Mouse (Mus musculus) heart, embryonic 14.5 days (tissue): Measurements from ENCODE around the gene Rab42. TPM values are rescaled to one million over a fixed set of nuclear protein-coding genes. Genes with fewer than 3 reads are reported as not detected.
A peak's percentile ranks its signal among the peaks of the same experiment; 100 is the strongest.

Experiments used
- ATAC-seq: fragments of 200-750 bp; cut with Nextera tagmentation; 2 replicates; pipeline ENCODE4 v1.8.0; 2017; ENCODE audit warnings: low read depth, moderate TSS enrichment; ENCODE audit not compliant: insufficient number of reproducible peaks, insufficient read depth, low FRiP score
- H3K27ac ChIP-seq, 2 experiments: fragments of 200-500 bp in 1 of 2; fragments of 300-500 bp in 1 of 2; sonication (generic) in 1 of 2; replicated peaks in 1 of 2; 2 replicates each; pipeline ENCODE4 v1.5.1; 2012 to 2014; ENCODE audit warnings: low read depth in 2 of 2, low read length in 2 of 2, control low read depth in 1 of 2, mild to moderate bottlenecking in 1 of 2, mixed read lengths in 1 of 2; ENCODE audit not compliant: control insufficient read depth in 1 of 2, insufficient read depth in 1 of 2
- H3K27me3 ChIP-seq: fragments of 300-500 bp; sonication (generic); 2 replicates; pipeline ENCODE4 v1.6.1; 2014; ENCODE audit warnings: mild to moderate bottlenecking, low read length, control low read depth; ENCODE audit not compliant: control insufficient read depth, insufficient read depth
- H3K36me3 ChIP-seq: fragments of 300-500 bp; sonication (generic); 2 replicates; pipeline ENCODE4 v1.6.1; 2014; ENCODE audit warnings: mild to moderate bottlenecking, control low read depth, low read length, mixed read lengths; ENCODE audit not compliant: control insufficient read depth, insufficient read depth
- H3K4me1 ChIP-seq, 2 experiments: fragments of 200-500 bp in 1 of 2; fragments of 300-500 bp in 1 of 2; sonication (generic) in 1 of 2; 2 replicates each; pipeline ENCODE4 v1.6.1; 2012 to 2014; ENCODE audit warnings: low read length in 2 of 2, control low read depth in 1 of 2, mixed read lengths in 1 of 2; ENCODE audit not compliant: control insufficient read depth in 2 of 2, insufficient read depth in 2 of 2
- H3K4me2 ChIP-seq: fragments of 300-500 bp; sonication (generic); 2 replicates; pipeline ENCODE4 v1.6.1; 2014; ENCODE audit warnings: mild to moderate bottlenecking, low read length
- H3K4me3 ChIP-seq, 2 experiments: fragments of 200-500 bp in 1 of 2; fragments of 300-500 bp in 1 of 2; sonication (generic) in 1 of 2; 2 replicates each; pipeline ENCODE4 v1.5.1; 2012 to 2014; ENCODE audit warnings: low read length in 2 of 2, mild to moderate bottlenecking in 2 of 2, control low read depth in 1 of 2, low read depth in 1 of 2, moderate library complexity in 1 of 2; ENCODE audit not compliant: control insufficient read depth in 1 of 2, insufficient read depth in 1 of 2
- H3K9ac ChIP-seq: fragments of 300-500 bp; sonication (generic); 2 replicates; pipeline ENCODE4 v1.6.1; 2014; ENCODE audit warnings: mild to moderate bottlenecking, low read length
- H3K9me3 ChIP-seq: fragments of 300-500 bp; sonication (generic); 2 replicates; pipeline ENCODE4 v1.6.1; 2016; ENCODE audit warnings: low read length, control low read depth; ENCODE audit not compliant: control insufficient read depth
- WGBS: fragments of 180-500 bp; shearing (Covaris S2); extraction: QIAGEN DNeasy Blood & Tissue Kit; methylation state at CpG from one replicate; pipeline ENCODE4 v1.1.7; 2014; 5-methylcytosine and 5-hydroxymethylcytosine counted together
- polyA plus RNA-seq: library from polyadenylated mRNA; unstranded; fragments of >200 nt; fragmentation: Nextera tagmentation; extraction: Ambion mirVana; gene quantifications from 2 replicates; pipeline ENCODE4 v1.2.1, GENCODE M21; 2014

The Rab42 gene
- 1.2 and 1.4 TPM in 2 replicates for polyA plus RNA-seq

DNA sequence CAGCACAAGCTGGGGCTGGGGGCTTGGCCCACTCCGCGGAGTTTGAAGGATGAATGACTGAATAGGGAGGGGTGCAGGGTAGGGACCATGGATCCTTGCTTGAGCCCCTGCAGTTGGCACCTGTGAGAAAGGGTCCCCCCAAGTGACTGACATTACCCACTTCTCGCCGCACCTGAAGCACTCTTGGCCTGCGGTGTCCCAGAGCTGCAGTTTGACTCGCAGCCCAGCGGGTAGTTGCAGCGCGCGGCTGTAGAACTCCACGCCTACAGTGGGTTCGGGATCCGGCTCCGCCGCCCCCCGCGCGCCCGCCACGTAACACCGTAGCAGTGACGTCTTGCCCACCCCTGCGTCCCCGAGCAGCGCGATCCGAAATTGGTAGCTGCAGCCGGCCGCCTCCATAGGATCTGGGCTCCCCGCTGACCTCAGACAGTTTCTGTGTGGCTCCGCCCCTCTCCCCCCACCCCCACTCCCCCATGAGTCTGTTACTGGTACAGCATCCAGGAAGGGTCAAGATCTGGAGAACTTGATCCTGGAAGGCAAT lies at the start of gene Rab42:
Gene Rab42, minus strand, starts transcription at position 447 of the 541 bp plus-strand sequence.
- Histone ChIP-seq H3K4me3 (peak within 1 kb of the TSS; percentile 44 to 45), H3K4me1 (peaks cover 9 to 12% of the 10 kb centered on the region in 2 experiments), H3K27ac (peak within 1 kb of the TSS; percentile 17 to 53; a peak in 1 of 4 replicates), H3K4me2 (peak within 1 kb of the TSS; percentile 66), H3K36me3 (no peaks in the 10 kb centered on the region), H3K9ac (peak within 1 kb of the TSS; percentile 78), H3K9me3 (no peaks in the 10 kb centered on the region), H3K27me3 (no peaks in the 10 kb centered on the region)
- 2% methylated on average over 31 of the region's 31 CpGs for WGBS
- ATAC-seq: peak; percentile 65; the same call in 1 of the 2 replicates

DNA sequence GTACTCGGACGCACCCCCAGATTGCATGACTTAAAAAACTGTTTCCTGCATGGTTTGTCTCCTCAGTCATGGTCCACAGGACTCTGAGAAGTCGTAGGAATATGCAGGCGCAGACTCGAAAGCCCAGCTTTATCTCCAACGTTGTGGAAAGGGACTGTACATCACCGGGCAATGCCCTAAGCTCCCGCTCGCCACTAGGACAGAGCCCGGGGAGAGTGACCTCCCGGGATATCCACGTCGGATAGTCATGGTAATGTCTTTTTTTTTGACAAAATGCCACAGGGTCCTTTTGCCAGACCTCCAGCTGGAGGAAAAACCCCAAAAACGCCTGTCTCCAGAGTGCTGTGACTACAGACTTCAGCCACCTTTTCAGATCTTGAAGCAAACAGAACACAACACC lies 49.6 kb upstream of the Rab42 start:
- no peak for ATAC-seq
- Histone ChIP-seq H3K27ac (peak overlapping the region; percentile 87 to 95), H3K9me3 (no peaks in the 10 kb centered on the region), H3K4me2 (peak overlapping the region; percentile 81), H3K4me1 (peaks cover 0 to 12% of the 10 kb centered on the region in 2 experiments; a peak in 1 of 4 replicates), H3K36me3 (peaks cover 44% of the 10 kb centered on the region), H3K9ac (peak overlapping the region; percentile 95), H3K27me3 (no peaks in the 10 kb centered on the region), H3K4me3 (peak overlapping the region; percentile 73 to 80)
- 0% methylated on average over 14 of the region's 14 CpGs for WGBS

- Histone ChIP-seq H3K4me1 (peaks cover 0 to 12% of the 10 kb centered on the region in 2 experiments; a peak in 1 of 4 replicates), H3K9ac (peak overlapping the region; percentile 95; the same call in 1 of the 2 replicates), H3K4me2 (peak overlapping the region; percentile 81), H3K9me3 (no peaks in the 10 kb centered on the region), H3K36me3 (peaks cover 31% of the 10 kb centered on the region), H3K27ac (no peak overlapping the region), H3K4me3 (no peak overlapping the region), H3K27me3 (no peaks in the 10 kb centered on the region)
- WGBS: 20% methylated on average over 1 of the region's 1 CpGs
- ATAC-seq: no peak
Measured at GRCm38 (mm10) chr4:132351401-132351800, 48.2 kb upstream of the Rab42 start.

DNA sequence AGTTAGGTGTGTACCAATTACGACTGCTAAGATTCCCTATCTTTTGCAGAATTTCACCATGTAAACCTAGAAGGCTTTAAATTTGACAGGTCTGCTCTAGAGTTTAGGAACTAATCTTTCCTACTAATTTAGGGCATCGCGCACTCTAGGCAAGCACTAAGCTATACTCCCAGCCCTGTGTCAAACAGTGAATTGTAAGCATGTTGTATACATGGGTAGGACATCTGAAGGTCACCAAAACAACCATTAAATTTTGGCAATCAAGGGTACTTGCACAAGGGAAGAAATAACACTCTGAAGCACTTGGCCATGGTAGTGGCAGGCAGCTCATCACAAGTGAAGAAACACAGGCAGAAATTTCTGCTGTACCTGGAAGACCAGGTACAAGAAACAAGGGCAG lies 47.7 kb upstream of the Rab42 start:
- Histone ChIP-seq H3K27me3 (no peaks in the 10 kb centered on the region), H3K4me1 (peaks cover 0 to 12% of the 10 kb centered on the region in 2 experiments; a peak in 1 of 4 replicates), H3K4me2 (no peak overlapping the region), H3K4me3 (no peak overlapping the region), H3K9me3 (no peaks in the 10 kb centered on the region), H3K36me3 (peaks cover 25% of the 10 kb centered on the region), H3K9ac (no peak overlapping the region), H3K27ac (no peak overlapping the region)
- 76% methylated on average over 3 of the region's 3 CpGs for WGBS
- ATAC-seq: no peak

DNA sequence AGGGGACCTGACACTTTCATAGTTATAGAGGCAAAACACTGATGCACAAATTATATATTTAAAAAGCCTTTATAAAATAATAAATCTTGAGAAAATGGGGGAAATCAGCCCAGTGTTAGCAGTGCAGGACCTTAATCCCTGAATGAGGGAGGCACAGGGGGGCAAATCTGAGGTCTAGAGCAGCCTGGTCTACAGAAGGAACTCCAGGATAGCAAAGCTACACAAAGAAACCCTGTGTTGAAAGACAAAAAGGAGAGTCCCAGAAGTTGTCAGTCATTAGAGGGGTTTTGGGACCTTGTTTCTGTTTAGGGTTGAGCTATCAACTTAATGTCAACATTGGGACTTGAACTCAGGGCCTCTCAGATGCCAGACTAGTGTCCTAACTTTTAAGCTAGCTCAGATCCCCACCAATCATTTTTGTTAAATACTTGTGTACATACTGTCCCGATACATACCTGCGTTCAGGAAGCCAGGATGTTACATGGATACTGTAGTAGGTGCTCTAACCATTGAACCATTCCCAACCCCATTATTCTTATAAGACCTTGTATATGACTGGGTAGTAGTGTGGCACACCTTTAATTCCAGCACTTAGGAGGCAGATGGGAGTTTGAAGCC lies 47.0 kb upstream of the Rab42 start:
- ATAC-seq: no peak
- Histone ChIP-seq H3K27ac (no peak overlapping the region), H3K4me3 (no peak overlapping the region), H3K9me3 (no peaks in the 10 kb centered on the region), H3K27me3 (no peaks in the 10 kb centered on the region), H3K9ac (no peak overlapping the region), H3K36me3 (peaks cover 22% of the 10 kb centered on the region), H3K4me1 (peaks cover 0 to 12% of the 10 kb centered on the region in 2 experiments; a peak in 1 of 4 replicates), H3K4me2 (no peak overlapping the region)
- 57% methylated on average over 2 of the region's 2 CpGs for WGBS

DNA sequence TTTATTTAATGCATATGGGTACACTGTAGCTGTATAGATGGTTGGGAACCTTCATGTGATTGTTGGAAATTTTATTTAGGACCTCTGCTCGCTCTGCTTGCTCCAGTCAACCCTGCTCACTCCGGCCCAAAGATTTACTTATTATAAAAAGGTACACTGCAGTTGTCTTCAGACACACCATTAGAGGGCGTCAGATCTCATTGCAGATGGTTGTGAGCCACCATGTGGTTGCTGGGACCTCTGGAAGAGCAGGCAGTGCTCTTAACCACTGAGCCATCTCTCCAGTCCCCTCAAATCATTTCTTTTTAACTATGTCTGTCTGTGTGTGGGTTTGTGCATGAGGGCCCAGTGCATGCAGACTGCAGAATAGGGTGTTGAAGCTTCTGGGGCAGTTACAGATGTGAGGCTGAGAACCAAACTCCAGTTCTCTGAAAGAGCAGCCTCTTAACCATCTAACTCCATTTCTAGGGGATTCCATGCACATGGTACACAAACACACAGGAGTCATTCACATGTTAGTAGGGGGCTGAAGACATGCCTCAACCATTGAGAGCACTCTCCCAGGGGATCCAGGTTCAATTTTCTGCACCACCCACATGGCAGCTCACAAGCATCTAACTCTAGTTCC lies 46.4 kb upstream of the Rab42 start:
- Histone ChIP-seq H3K9me3 (no peaks in the 10 kb centered on the region), H3K9ac (no peak overlapping the region), H3K27me3 (no peaks in the 10 kb centered on the region), H3K36me3 (peaks cover 22% of the 10 kb centered on the region), H3K4me2 (no peak overlapping the region), H3K4me1 (peaks cover 0 to 15% of the 10 kb centered on the region in 2 experiments; a peak in 2 of 4 replicates), H3K27ac (no peak overlapping the region), H3K4me3 (no peak overlapping the region)
- no peak for ATAC-seq
- WGBS: 63% methylated on average over 3 of the region's 3 CpGs

DNA sequence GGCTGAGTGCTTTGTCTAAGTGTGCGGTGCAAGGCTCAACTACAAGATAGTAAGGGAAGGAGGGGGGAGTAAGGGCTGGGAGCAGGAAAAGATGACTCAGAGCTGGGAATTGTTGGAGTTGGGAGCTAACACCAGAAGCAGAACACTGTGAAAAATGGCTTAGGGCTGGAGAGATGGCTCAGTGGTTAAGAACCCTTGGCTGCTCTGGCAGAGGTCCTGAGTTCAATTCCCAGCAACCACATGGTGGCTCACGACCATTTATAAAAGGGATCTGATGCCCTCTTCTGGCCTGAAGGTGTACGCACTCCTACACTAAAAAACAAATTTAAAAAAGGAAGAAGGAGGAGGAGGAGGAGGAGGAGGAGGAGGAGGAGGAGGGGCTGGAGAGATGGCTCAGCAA lies 43.5 kb upstream of the Rab42 start:
- H3K9ac ChIP-seq: no peak overlapping the region
- no peak for ATAC-seq
- peaks cover 7 to 26% of the 10 kb centered on the region in 2 experiments for H3K4me1 ChIP-seq
- no peaks in the 10 kb centered on the region for H3K27me3 ChIP-seq
- no peak overlapping the region for H3K27ac ChIP-seq
- no peaks in the 10 kb centered on the region for H3K9me3 ChIP-seq
- peaks cover 16% of the 10 kb centered on the region for H3K36me3 ChIP-seq
- H3K4me3 ChIP-seq: no peak overlapping the region
- no peak overlapping the region for H3K4me2 ChIP-seq
- WGBS: 44% methylated on average over 3 of the region's 3 CpGs
